Mouse (Mus musculus): ENCODE results near the gene Pip5k1b. TPM values are rescaled to one million over a fixed set of nuclear protein-coding genes. Genes with fewer than 3 reads are reported as not detected.

The Pip5k1b gene
- total RNA-seq, 2 experiments from 2014 or later: 0.23 to 0.53 TPM

DNA sequence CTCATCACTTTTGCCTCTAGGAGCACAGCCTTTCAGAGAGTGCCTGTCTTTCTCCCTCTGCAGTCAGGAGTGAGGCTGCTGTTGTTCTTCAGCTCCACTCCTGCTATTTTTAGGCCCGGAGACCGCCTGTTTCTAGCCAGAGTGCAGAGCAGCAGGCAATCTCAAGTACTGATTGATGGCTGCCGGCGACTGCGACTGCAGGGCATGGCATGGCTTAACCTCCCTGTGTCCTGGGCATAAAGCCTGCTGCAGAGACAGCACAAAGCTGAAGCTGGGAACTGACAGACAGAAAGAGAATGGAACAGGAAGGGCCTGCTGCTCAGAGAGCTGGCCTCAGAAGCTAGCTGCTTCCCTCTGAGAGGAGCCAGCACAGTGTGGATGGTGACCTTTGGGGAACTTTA lies 247.4 kb downstream of the Pip5k1b start:
- Histone ChIP-seq H3K4me3 (peak overlapping the region; percentile 32), H3K27ac (peak overlapping the region; percentile 72)
- intact Hi-C loops (cut with DNase I): no loop called here
- peak; percentile 68 for DNase-seq
- no peak for TF ChIP-seq CTCF (IDR thresholded peaks at IDR 0.05)

DNA sequence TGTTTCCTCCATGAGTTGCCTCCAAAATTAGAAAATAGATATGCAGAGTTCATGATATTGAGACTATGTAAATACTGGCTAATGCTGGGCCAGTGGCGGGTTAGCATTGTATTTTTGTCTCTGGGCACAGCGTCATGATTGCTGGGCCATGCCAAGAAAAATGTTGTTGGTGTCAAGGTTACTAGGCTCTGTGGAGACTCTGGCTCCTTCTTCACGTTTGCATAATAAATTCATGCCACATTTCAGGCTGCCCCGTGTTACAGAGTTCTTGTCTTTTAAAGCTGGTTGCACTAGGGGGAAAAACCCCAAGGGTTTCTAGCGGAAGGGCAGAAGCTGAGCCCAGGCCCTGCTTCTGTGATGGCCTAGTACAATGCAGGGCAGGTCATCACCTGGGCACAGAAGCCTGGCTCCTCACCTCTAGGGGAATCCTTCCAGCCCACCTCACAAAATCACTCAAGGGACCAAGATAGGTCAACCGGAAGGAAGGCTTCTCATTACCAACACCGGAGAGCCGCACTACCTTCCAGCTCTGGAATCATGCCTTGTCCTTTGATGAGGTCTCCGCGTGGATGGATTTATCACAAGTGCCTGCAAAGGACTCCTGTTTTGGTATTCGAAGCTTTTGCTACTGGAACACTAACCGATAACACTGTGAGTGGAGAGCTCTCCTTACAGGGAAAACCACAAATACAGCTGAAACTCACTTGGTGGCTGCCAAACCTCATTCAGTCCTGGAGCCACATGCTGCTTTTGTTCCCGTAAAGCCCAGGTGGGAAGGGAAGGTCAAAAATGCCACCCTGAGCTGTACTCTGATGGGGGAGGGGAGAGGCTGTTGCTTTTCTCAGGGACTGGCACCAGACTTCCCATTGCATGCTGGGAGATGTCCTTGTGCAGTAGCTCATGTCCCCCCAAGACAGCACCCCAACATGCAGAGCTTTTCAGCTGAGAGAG lies 248.1 kb downstream of the Pip5k1b start:
- Histone ChIP-seq H3K27ac (peak overlapping the region; percentile 72), H3K4me3 (peak overlapping the region; percentile 32)
- intact Hi-C loops (cut with DNase I): no loop called here
- TF ChIP-seq CTCF (IDR thresholded peaks at IDR 0.05): no peak
- no peak for DNase-seq

DNA sequence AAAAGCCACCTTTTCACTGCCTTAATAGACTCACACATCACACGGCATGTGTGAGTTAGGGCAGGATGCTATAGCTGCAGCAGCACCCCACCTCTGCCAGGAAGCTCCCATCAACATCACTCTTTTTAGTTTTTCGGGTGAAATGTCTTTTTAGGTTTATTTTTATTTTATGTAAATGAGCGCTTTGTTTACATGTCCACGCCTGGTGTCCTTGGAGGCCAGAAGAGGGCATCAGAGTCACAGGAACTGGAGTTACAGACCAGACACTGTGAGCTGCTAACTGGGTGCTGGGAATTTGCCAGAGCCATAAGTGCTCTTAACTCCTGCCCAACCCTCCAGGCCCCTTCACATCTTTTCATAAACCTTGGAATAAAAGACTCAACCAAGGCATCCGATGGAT lies 249.3 kb downstream of the Pip5k1b start:
- Histone ChIP-seq H3K4me3 (no peak overlapping the region), H3K27ac (no peak overlapping the region)
- no peak for DNase-seq
- TF ChIP-seq CTCF (IDR thresholded peaks at IDR 0.05): no peak
- intact Hi-C loops (cut with DNase I): no loop called here

DNA sequence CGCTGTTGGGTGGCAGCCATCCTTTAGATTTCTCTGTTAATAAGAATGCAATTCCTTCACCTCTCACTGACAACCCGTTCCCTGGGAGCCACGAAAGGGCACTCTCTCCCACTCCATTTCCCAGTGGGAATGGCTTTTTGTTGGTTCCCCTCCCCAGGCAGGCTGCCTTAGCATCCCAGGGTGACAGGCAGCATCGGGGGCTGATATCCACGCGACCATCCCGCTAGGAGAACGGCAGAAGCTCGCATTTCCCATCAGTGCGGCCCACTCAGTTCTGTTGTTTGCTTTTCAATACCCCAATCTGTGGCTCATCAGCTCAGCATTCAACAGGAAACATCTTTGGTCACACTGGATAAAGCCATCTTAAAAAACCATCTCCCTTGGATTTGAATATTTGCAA lies 253.5 kb downstream of the Pip5k1b start:
- TF ChIP-seq CTCF (IDR thresholded peaks at IDR 0.05): no peak
- intact Hi-C loops (cut with DNase I): loop anchor here (5.0 kb wide), 2 partner anchors 175 to 570 kb away; partner anchors contain the start of gene Fam122a
- DNase-seq: no peak
- Histone ChIP-seq H3K4me3 (no peak overlapping the region), H3K27ac (no peak overlapping the region)

DNA sequence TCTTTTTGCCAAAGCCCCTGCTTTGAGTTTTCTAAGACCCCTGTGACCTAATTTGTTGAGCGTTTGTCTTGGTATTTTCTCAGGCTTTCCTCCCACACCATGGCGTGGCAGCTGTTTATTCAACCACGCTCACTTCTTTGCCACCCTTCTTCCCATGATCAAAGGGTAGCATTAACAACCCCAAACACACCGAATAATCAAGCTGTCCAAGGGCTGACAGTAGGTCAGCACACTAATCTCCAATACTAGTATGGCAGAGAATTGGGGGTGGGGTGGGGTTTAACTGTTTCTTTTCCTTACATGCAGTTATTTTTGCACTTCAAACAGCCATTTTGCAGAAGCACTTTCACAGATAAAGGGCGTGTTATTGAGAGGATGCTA lies 253.9 kb downstream of the Pip5k1b start:
- Histone ChIP-seq H3K27ac (no peak overlapping the region), H3K4me3 (no peak overlapping the region)
- no peak for DNase-seq
- no peak for TF ChIP-seq CTCF (IDR thresholded peaks at IDR 0.05)
- intact Hi-C loops (cut with DNase I): loop anchor here (5.0 kb wide), 2 partner anchors 176 to 571 kb away; partner anchors contain the start of gene Fam122a

DNA sequence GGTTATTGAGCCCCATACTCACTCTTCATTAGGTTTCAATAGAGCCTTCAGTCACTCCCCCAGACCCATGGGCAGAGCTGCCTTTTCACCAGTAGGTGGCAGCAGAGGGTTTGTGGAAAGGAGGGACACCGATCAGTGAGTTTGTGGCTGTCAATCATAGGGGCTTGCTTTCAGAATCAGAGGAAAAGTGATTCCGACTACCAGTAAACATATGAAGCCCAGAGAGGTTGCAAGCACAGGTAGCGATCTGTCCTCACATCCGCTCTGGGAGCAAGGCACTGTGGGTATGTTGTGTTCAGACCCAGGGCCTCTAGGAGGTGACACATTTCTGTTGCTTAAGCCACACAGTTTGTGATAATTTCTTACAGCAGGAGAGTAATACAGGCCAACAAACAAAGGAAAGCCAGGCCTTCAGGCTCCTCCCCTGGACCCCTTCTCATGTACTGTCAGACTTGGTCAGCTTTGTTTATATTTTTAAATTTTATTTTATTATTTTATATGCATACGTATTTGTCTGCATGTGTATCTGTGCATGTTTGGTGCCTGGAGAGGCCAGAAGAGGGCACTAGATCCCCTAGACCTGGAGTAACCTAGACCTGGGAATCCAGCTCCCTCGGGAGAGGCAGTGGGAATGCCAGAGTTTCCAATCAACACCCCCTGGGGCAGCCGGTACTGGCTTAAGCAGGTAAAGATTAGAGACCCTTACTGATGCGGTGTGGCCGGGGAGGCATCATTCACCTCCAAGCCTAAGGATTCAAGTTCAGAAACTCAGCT lies 254.5 kb downstream of the Pip5k1b start:
- TF ChIP-seq CTCF (IDR thresholded peaks at IDR 0.05): peak; percentile 87
- Histone ChIP-seq H3K4me3 (peak overlapping the region; percentile 71), H3K27ac (peak overlapping the region; percentile 53; the same call in 1 of the 2 replicates)
- peak; percentile 71 for DNase-seq
- intact Hi-C loops (cut with DNase I): loop anchor here (5.0 kb wide), 2 partner anchors 176 to 571 kb away; partner anchors contain the start of gene Fam122a

DNA sequence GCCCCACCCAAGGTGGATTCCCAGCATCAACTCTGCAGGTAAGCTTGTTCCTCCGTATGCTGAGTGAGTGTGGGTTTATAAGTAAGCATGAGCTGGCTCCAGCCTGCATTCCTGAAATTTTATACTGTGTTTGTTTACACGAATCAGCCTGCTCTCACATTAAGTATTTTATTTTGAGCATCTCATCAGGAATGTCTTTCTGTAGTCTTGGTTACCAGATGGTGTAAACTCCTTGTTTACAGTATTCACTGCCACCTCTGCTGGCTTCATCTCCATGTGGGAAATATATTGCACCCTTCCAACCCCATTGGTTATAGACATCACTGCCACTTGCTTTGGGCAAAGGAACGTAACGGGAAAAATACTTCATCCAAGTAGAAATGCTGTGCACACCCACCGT lies 262.1 kb downstream of the Pip5k1b start:
- no peak for TF ChIP-seq CTCF (IDR thresholded peaks at IDR 0.05)
- no peak for DNase-seq
- Histone ChIP-seq H3K4me3 (no peak overlapping the region), H3K27ac (no peak overlapping the region)
- intact Hi-C loops (cut with DNase I): no loop called here

DNA sequence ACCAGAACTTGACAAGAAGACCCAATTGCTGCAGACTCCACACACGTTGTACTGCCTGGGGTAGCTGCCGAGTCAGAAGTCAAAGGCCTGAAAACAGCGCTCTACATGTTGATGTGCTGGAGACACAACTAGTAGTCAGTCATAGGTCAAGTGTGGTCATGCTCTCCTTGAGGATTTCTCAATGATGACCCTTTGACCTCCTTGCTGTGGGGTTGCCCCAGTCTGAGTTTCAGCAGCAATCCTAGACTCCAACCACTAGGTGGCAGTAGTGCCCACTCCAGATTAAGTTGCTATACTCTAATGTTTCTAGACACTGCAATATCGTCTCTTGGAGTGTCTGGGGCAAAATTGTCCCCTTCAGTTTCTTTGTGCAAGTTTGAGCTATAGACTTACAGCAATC lies 271.5 kb downstream of the Pip5k1b start:
- Histone ChIP-seq H3K27ac (no peak overlapping the region), H3K4me3 (no peak overlapping the region)
- intact Hi-C loops (cut with DNase I): no loop called here
- TF ChIP-seq CTCF (IDR thresholded peaks at IDR 0.05): peak; percentile 85
- DNase-seq: peak; percentile 43

DNA sequence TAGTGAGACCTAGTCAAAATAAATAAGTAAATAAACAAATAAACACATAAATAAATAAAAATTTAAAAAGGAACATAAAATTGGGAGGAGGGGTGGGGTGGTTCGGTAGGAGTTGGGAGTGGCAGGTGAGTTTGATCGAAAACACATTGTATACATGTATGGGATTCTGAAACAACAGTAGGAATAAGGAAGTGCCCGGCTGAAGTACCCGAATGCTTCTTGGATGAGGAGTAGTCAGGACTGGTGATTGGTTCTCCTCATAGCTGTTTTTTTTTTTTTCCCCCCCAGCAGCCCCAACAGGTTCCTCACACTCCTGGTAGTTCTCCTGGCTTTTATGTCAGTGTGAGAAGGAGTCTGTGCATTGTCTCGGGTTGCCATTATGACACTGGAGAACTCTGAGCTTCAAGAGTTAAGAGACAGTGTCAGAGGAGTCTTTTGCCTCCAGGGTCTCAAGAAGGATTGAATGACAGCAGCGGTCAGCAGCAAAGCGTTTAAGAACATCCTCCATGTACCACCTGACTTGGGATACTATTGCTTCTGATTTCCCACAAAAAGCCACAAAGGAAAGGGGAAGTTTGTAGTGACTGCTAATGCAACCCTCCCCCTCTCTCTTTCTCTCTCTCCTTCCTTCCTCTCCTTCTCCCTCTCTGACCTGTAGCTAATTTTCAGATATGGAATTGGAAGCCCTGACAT lies 274.2 kb downstream of the Pip5k1b start:
- Histone ChIP-seq H3K27ac (no peak overlapping the region), H3K4me3 (peak overlapping the region; percentile 90; the same call in 1 of the 2 replicates)
- intact Hi-C loops (cut with DNase I): loop anchor here (2.0 kb wide), 1 partner anchor 595 kb away; the partner anchor contains the start of gene Ptar1
- no peak for DNase-seq
- TF ChIP-seq CTCF (IDR thresholded peaks at IDR 0.05): no peak

DNA sequence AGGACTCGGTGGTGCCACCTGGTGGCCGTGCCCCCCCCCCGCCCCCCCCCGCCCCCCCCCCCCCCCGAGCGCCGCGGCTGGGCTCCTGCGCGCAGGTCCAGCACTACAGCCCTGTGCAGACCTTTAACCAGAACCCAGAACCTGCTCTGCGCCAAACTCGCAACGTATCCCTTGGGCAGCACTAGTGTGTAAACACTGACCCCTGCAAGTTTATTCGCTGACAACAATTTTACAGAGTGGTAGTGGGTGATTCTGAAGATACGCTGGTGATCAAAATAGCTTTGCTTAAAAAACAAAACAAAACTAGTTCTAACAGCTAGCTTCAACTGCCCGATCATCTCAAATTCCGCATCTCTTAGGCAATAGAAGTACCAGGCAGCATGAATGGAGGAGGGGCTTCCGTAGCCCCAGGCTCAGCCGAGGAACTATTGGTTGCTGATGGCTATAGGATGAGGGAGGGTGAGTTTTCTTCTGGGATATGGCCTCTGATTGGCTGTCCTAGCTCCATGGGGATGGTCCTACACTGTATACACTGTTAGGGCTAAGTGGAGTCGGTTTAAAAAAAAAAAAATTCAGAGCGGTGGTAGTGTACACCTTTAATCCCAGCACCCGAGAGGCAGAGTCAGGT lies 275.0 kb downstream of the Pip5k1b start, which contains the start of gene Fxn:
Fxn (minus strand) TSS at position 5 of the 628 bp plus-strand sequence.
- H3K4me3 ChIP-seq: peak within 1 kb of the TSS; percentile 90
- H3K27ac ChIP-seq: peak within 1 kb of the TSS; percentile 97
- peak; percentile 21; the same call in 1 of the 2 replicates for TF ChIP-seq CTCF (IDR thresholded peaks at IDR 0.05)
- no peak for DNase-seq
- intact Hi-C loops (cut with DNase I): loop anchor here (2.0 kb wide), 1 partner anchor 594 kb away; the partner anchor contains the start of gene Ptar1

Data from gastrocnemius, adult 2 months (tissue).